In genomic region chr15:79075658-79076365, GRCm38 (mm10) we compare ENCODE assay signal across 8 mouse cellular contexts. TPM values are rescaled to one million over a fixed set of nuclear protein-coding genes. Genes with fewer than 3 reads are reported as not detected.
DNase-seq lines count a peak whose midpoint lies in the region; ATAC-seq and TF ChIP-seq lines count a peak whose summit lies in the region.

No protein-coding gene starts in this region.

- peak overlapping the region; percentile 80 for H3K4me2 ChIP-seq in limb, embryonic 14.5 days (replicated peaks; ENCODE audit: low read depth, low read length, severe bottlenecking)
- H3K4me2 ChIP-seq in stomach, embryonic 16.5 days (ENCODE audit: low read depth, low read length), result peak overlapping the region; percentile 92

- no peak for ATAC-seq in limb, embryonic 14.5 days (ENCODE audit: low FRiP score, low read depth)
- no peak for ATAC-seq in stomach, embryonic 16.5 days (ENCODE audit: insufficient read depth, low FRiP score)
- no peak for ATAC-seq in frontal cortex, adult (ENCODE audit: low TSS enrichment)

- peak overlapping the region; percentile 73 for H3K9ac ChIP-seq in limb, embryonic 14.5 days (ENCODE audit: low read depth, low read length, severe bottlenecking)
- H3K9ac ChIP-seq in stomach, embryonic 16.5 days (ENCODE audit: low read length), result peak overlapping the region; percentile 92

- no peaks in the 10 kb centered on the region for H3K27me3 ChIP-seq in testis, adult 2 months (ENCODE audit: control insufficient read depth, insufficient read depth, low read length)
- H3K27me3 ChIP-seq in forebrain, embryonic 10.5 days (ENCODE audit: poor library complexity, severe bottlenecking), result no peaks in the 10 kb centered on the region
- no peaks in the 10 kb centered on the region for H3K27me3 ChIP-seq in limb, embryonic 14.5 days (ENCODE audit: control insufficient read depth, insufficient read depth, low read length)
- H3K27me3 ChIP-seq in stomach, embryonic 16.5 days (ENCODE audit: control insufficient read depth, insufficient read depth, low read length), result no peaks in the 10 kb centered on the region

- H3K4me1 ChIP-seq in testis, adult 2 months (ENCODE audit: control insufficient read depth, insufficient read depth, low read length), result peaks cover 7% of the 10 kb centered on the region
- peaks cover 28% of the 10 kb centered on the region for H3K4me1 ChIP-seq in forebrain, embryonic 10.5 days
- H3K4me1 ChIP-seq in limb, embryonic 14.5 days (ENCODE audit: control insufficient read depth, insufficient read depth, low read length), result peaks cover 11% of the 10 kb centered on the region
- H3K4me1 ChIP-seq in stomach, embryonic 16.5 days (ENCODE audit: control insufficient read depth, insufficient read depth, low read length), result peaks cover 13% of the 10 kb centered on the region

- 39% methylated on average over 15 of the region's 15 CpGs for WGBS in forebrain, embryonic 10.5 days
- 33% methylated on average over 15 of the region's 15 CpGs for WGBS in limb, embryonic 14.5 days
- WGBS in stomach, embryonic 16.5 days, result 31% methylated on average over 15 of the region's 15 CpGs

- no peak for TF ChIP-seq CTCF in testis, adult 2 months (IDR thresholded peaks at IDR 0.05; ENCODE audit: control insufficient read depth, insufficient read depth, insufficient replicate concordance, low read depth, low read length)

- TF ChIP-seq POLR2A in testis, adult 2 months (IDR thresholded peaks at IDR 0.05; ENCODE audit: control insufficient read depth, low read depth, low read length), result no peak
- no peak for TF ChIP-seq POLR2A in limb, embryonic 14.5 days (IDR thresholded peaks at IDR 0.05; ENCODE audit: borderline replicate concordance, extremely low read depth, insufficient read depth, insufficient read length)

- no peaks in the 10 kb centered on the region for H3K9me3 ChIP-seq in forebrain, embryonic 10.5 days
- no peaks in the 10 kb centered on the region for H3K9me3 ChIP-seq in limb, embryonic 14.5 days (ENCODE audit: control insufficient read depth, low read length)
- H3K9me3 ChIP-seq in stomach, embryonic 16.5 days (replicated peaks; ENCODE audit: control insufficient read depth, low read length), result no peaks in the 10 kb centered on the region

- DNase-seq in testis, postnatal 10 days (ENCODE audit: low spot score), result no peak
- no peak for DNase-seq in forebrain, embryonic 10.5 days (ENCODE audit: extremely low spot score, low spot score)
- no peak for DNase-seq in limb, embryonic 14.5 days (ENCODE audit: low spot score)
- no peak for DNase-seq in thymus, postnatal 14 days
- no peak for DNase-seq in ovary, adult 18-20 months (ENCODE audit: low spot score)

- peaks cover 3% of the 10 kb centered on the region for H3K36me3 ChIP-seq in testis, adult 2 months (ENCODE audit: control insufficient read depth, insufficient read depth, low read length)
- peaks cover 46% of the 10 kb centered on the region for H3K36me3 ChIP-seq in forebrain, embryonic 10.5 days (replicated peaks)
- H3K36me3 ChIP-seq in limb, embryonic 14.5 days (ENCODE audit: control insufficient read depth, insufficient read depth, low read length), result peaks cover 44% of the 10 kb centered on the region
- H3K36me3 ChIP-seq in stomach, embryonic 16.5 days (ENCODE audit: control insufficient read depth, insufficient read depth, low read length), result peaks cover 9% of the 10 kb centered on the region

- peak overlapping the region; percentile 84 for H3K27ac ChIP-seq in testis, adult 2 months (ENCODE audit: control insufficient read depth, insufficient read depth, low read depth, low read length)
- H3K27ac ChIP-seq in forebrain, embryonic 10.5 days, result peak overlapping the region; percentile 89
- no peak overlapping the region for H3K27ac ChIP-seq in limb, embryonic 14.5 days (replicated peaks; ENCODE audit: low read depth, low read length)
- H3K27ac ChIP-seq in stomach, embryonic 16.5 days (ENCODE audit: low read length), result peak overlapping the region; percentile 92; the same call in 1 of the 2 replicates

- H3K4me3 ChIP-seq in testis, adult 2 months (ENCODE audit: control insufficient read depth, low read depth, low read length), result peak overlapping the region; percentile 99
- H3K4me3 ChIP-seq in forebrain, embryonic 10.5 days, result peak overlapping the region; percentile 95
- peak overlapping the region; percentile 87 for H3K4me3 ChIP-seq in limb, embryonic 14.5 days (replicated peaks; ENCODE audit: low read length)
- peak overlapping the region; percentile 96 for H3K4me3 ChIP-seq in stomach, embryonic 16.5 days (replicated peaks; ENCODE audit: low read length)

RNA-seq across cellular contexts. Expression of gene Eif3l, which starts 0.8 kb away (rescaled TPM):
- polyA plus RNA-seq in testis, adult 2 months (2012; rRNA removed), result 110 and 117 TPM in 2 replicates
- polyA plus RNA-seq in forebrain, embryonic 10.5 days (2016; fragmentation: Nextera tagmentation; extraction: Ambion mirVana), result 283 and 289 TPM in 2 replicates
- polyA plus RNA-seq in limb, embryonic 14.5 days (2012; rRNA removed), result 198 and 206 TPM in 2 replicates
- polyA plus RNA-seq in limb, embryonic 14.5 days (2014; fragmentation: Nextera tagmentation; extraction: Ambion mirVana), result 214 and 219 TPM in 2 replicates
- polyA plus RNA-seq in stomach, embryonic 16.5 days (2015; fragmentation: Nextera tagmentation; extraction: Ambion mirVana), result 208 and 211 TPM in 2 replicates

RNA-seq across cellular contexts. Expression of gene Ankrd54, which starts 13.1 kb away (rescaled TPM):
- polyA plus RNA-seq in testis, adult 2 months (2012; rRNA removed), result 292 and 336 TPM in 2 replicates
- 56.0 and 60.5 TPM in 2 replicates for polyA plus RNA-seq in forebrain, embryonic 10.5 days (2016; fragmentation: Nextera tagmentation; extraction: Ambion mirVana)
- polyA plus RNA-seq in limb, embryonic 14.5 days (2012; rRNA removed), result 58.3 and 72.3 TPM in 2 replicates
- 44.4 and 54.3 TPM in 2 replicates for polyA plus RNA-seq in limb, embryonic 14.5 days (2014; fragmentation: Nextera tagmentation; extraction: Ambion mirVana)
- polyA plus RNA-seq in stomach, embryonic 16.5 days (2015; fragmentation: Nextera tagmentation; extraction: Ambion mirVana), result 35.7 and 35.8 TPM in 2 replicates

RNA-seq across cellular contexts. Expression of gene Micall1, which starts 32.9 kb away (rescaled TPM):
- polyA plus RNA-seq in testis, adult 2 months (2012; rRNA removed), result 75.8 and 85.0 TPM in 2 replicates
- 5.1 and 5.5 TPM in 2 replicates for polyA plus RNA-seq in forebrain, embryonic 10.5 days (2016; fragmentation: Nextera tagmentation; extraction: Ambion mirVana)
- 31.0 and 35.4 TPM in 2 replicates for polyA plus RNA-seq in limb, embryonic 14.5 days (2012; rRNA removed)
- 12.8 and 14.8 TPM in 2 replicates for polyA plus RNA-seq in limb, embryonic 14.5 days (2014; fragmentation: Nextera tagmentation; extraction: Ambion mirVana)
- 10.4 and 11.2 TPM in 2 replicates for polyA plus RNA-seq in stomach, embryonic 16.5 days (2015; fragmentation: Nextera tagmentation; extraction: Ambion mirVana)

RNA-seq across cellular contexts. Expression of gene Galr3, which starts 34.1 kb away (rescaled TPM):
- not detected in 2 replicates for polyA plus RNA-seq in testis, adult 2 months (2012; rRNA removed)
- polyA plus RNA-seq in forebrain, embryonic 10.5 days (2016; fragmentation: Nextera tagmentation; extraction: Ambion mirVana), result not detected in 2 replicates
- polyA plus RNA-seq in limb, embryonic 14.5 days (2012; rRNA removed), result 0.39 and 0.49 TPM in 2 replicates
- polyA plus RNA-seq in limb, embryonic 14.5 days (2014; fragmentation: Nextera tagmentation; extraction: Ambion mirVana), result not detected in 2 replicates
- polyA plus RNA-seq in stomach, embryonic 16.5 days (2015; fragmentation: Nextera tagmentation; extraction: Ambion mirVana), result 0.26 and 0.43 TPM in 2 replicates

RNA-seq across cellular contexts. Expression of gene H1f0, which starts 47.6 kb away (rescaled TPM):
- 9.7 and 11.5 TPM in 2 replicates for polyA plus RNA-seq in testis, adult 2 months (2012; rRNA removed)
- polyA plus RNA-seq in forebrain, embryonic 10.5 days (2016; fragmentation: Nextera tagmentation; extraction: Ambion mirVana), result 427 and 444 TPM in 2 replicates
- polyA plus RNA-seq in limb, embryonic 14.5 days (2012; rRNA removed), result 390 and 433 TPM in 2 replicates
- 250 and 278 TPM in 2 replicates for polyA plus RNA-seq in limb, embryonic 14.5 days (2014; fragmentation: Nextera tagmentation; extraction: Ambion mirVana)
- 479 and 551 TPM in 2 replicates for polyA plus RNA-seq in stomach, embryonic 16.5 days (2015; fragmentation: Nextera tagmentation; extraction: Ambion mirVana)
